Mouse (Mus musculus) G1E (cell line): ENCODE data around the gene Nelfb. TPM values are rescaled to one million over a fixed set of nuclear protein-coding genes. Genes with fewer than 3 reads are reported as not detected.

Source experiments
- ATAC-seq: 2 replicates; pipeline ENCODE4 v1.8.0; 2016; ENCODE audit warnings: mild to moderate bottlenecking; ENCODE audit not compliant: insufficient number of reproducible peaks, poor library complexity, low FRiP score, severe bottlenecking; ENCODE audit errors: extremely low read depth
- DNase-seq: peaks from one replicate; pipeline ENCODE4 v3.0.0; 2012; ENCODE audit warnings: low spot score
- H3K27me3 ChIP-seq: 2 replicates; pipeline ENCODE4 v1.6.1; 2012; ENCODE audit warnings: mild to moderate bottlenecking, low read length, inconsistent platforms; ENCODE audit not compliant: insufficient read depth
- H3K36me3 ChIP-seq: replicated peaks from 2 replicates; pipeline ENCODE3; 2012; ENCODE audit warnings: mild to moderate bottlenecking, inconsistent platforms
- H3K4me1 ChIP-seq: 2 replicates; pipeline ENCODE4 v1.6.1; 2012; ENCODE audit warnings: low read depth, low read length, inconsistent platforms, mixed read lengths; ENCODE audit not compliant: insufficient read depth
- H3K4me3 ChIP-seq: 2 replicates; pipeline ENCODE4 v1.5.1; 2012; ENCODE audit warnings: low read depth, mild to moderate bottlenecking, inconsistent platforms, low read length, moderate library complexity, mixed read lengths
- H3K9me3 ChIP-seq: replicated peaks from 2 replicates; pipeline ENCODE4 v1.6.1; 2012; ENCODE audit warnings: inconsistent platforms
- CTCF ChIP-seq: IDR thresholded peaks from 2 replicates; pipeline ENCODE4 v1.5.1; 2012; ENCODE audit warnings: low read depth, low read length, inconsistent platforms, mixed read lengths
- GATA1 ChIP-seq: IDR thresholded peaks from 2 replicates; pipeline ENCODE4 v1.6.1; 2012; ENCODE audit warnings: borderline replicate concordance, low read length, inconsistent platforms, mixed read lengths
- GATA2 ChIP-seq: IDR thresholded peaks from 2 replicates; pipeline ENCODE4 v1.6.1; 2012; ENCODE audit warnings: low read depth, low read length, inconsistent platforms, borderline replicate concordance
- POLR2AphosphoS5 ChIP-seq: IDR thresholded peaks from 2 replicates; pipeline ENCODE4 v1.6.1; 2012; ENCODE audit warnings: low read depth, low read length, inconsistent platforms; ENCODE audit not compliant: insufficient replicate concordance
- TAL1 ChIP-seq: conservative IDR thresholded peaks from 2 replicates; pipeline ENCODE4 v1.6.1; 2012; ENCODE audit warnings: low read depth, low read length, inconsistent platforms, mixed read lengths
- polyA plus RNA-seq: library from polyadenylated mRNA; stranded (reverse); fragments of >175 nt; gene quantifications from 2 replicates; pipeline ENCODE4 v1.2.3, GENCODE M21; 2012
- total RNA-seq, 2 experiments: library from RNA; stranded (forward) in 1 of 2; stranded (reverse) in 1 of 2; fragments of 200-1000 nt in 1 of 2; fragments of >200 nt in 1 of 2; fragmentation: Nextera tagmentation in 1 of 2; gene quantifications; 2 replicates each; pipeline ENCODE4 v1.2.3; 2014 to 2017

Nelfb gene
- total and polyA plus RNA-seq, 3 experiments, result 26.9 to 80.7 (median 54.6) TPM

DNA sequence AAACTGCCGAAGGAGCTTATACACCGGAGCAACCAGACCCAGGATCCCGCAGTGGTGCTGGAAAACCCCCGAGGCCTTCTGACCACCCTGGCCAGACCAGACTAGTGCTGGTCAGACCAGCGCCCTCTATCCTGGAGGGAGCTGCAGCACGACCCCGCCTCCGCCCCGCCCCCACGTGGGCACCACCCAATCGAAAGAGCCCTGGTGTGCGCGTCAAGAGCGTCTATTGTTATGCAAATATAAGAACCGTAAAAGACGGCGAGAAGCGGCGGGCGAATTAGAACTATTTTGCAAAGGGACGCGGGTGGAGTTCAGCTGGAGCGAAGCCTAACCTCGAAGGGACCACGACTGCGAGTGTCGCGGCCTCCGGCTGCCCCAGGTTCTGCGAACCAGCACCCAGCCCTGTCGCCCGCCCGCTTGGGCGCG is 30.8 kb downstream of the Nelfb start, which contains the start of gene Nrarp:
Gene Nrarp, plus strand, starts transcription at position 281 of the 426 bp plus-strand sequence.
- Histone ChIP-seq H3K36me3 (no peaks in the 10 kb centered on the region), H3K9me3 (peaks cover 12% of the 10 kb centered on the region), H3K4me3 (peak within 1 kb of the TSS; percentile 51), H3K4me1 (peaks cover 15% of the 10 kb centered on the region), H3K27me3 (peaks cover 95% of the 10 kb centered on the region)
- ATAC-seq, result no peak
- no peak for DNase-seq
- TF ChIP-seq TAL1 (no peak), CTCF (no peak), GATA1 (no peak), POLR2AphosphoS5 (no peak), GATA2 (no peak)

- peaks cover 90% of the 10 kb centered on the region for H3K27me3 ChIP-seq
- no peak for TF ChIP-seq TAL1
- no peak for TF ChIP-seq GATA2
- TF ChIP-seq POLR2AphosphoS5, result no peak
- TF ChIP-seq GATA1, result no peak
- TF ChIP-seq CTCF, result no peak
- H3K9me3 ChIP-seq, result peaks cover 12% of the 10 kb centered on the region
- ATAC-seq (no peak), DNase-seq (no peak)
- peaks cover 19% of the 10 kb centered on the region for H3K4me1 ChIP-seq
- no peak overlapping the region for H3K4me3 ChIP-seq
- no peaks in the 10 kb centered on the region for H3K36me3 ChIP-seq
Measured at GRCm38 (mm10) chr2:25179566-25180217, 31.6 kb downstream of the Nelfb start.

DNA sequence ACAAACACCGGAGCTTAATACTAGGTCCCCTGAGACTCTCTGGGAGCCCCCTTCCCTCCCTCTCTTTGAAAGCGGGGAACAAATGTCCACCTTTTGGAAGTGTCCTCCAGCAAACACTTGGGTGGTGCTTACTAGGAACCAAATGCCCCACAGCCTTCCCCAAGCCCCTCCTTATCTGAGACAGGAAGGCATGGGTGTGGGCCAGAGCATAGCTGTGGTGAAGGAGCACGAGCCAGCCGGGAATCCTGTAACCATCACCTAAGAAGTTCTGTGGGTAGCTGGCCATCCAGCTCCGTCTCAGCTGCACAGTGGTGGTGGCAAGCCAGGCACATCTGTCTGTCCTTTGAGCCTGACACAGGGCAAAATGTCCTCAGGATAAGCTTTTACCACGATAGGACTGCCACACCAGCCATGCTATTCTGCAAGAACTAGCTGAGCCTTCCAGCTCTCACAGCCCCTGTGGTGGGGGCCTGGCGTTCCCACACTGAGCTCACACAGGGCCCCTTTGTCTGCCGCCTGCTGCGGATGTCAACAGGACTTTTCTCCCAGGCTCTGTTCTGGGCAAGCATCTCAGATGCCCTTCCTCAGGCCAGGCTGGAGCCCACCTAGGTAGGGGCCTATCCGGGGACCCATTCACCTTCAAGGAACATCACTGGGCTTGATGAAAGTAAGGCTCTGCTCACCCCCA is 32.9 kb downstream of the Nelfb start:
- Histone ChIP-seq H3K36me3 (no peaks in the 10 kb centered on the region), H3K4me3 (no peak overlapping the region), H3K9me3 (peaks cover 12% of the 10 kb centered on the region), H3K27me3 (peaks cover 86% of the 10 kb centered on the region), H3K4me1 (peaks cover 26% of the 10 kb centered on the region)
- TF ChIP-seq GATA2 (no peak), CTCF (no peak), POLR2AphosphoS5 (no peak), TAL1 (no peak), GATA1 (no peak)
- no peak for ATAC-seq
- no peak for DNase-seq

DNA sequence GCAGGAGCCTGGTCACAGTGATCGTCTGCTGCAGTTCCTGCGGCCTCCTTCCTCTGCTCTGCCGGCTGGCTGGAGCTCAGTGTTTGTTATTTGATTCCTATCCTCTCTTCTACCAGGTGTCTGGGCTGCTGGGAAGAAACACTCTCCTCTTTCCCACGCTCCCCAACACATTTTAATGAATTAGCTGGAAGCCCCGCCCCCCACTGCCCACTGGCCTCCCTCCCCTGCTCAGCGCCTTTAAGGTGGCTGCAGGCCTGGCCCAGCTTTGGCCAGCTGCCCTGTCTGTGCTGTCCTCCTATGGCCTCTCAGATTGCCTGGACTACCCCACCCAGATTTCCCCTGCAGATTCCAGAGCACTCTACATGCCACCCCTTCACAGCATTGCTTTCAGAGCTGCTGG is 33.6 kb downstream of the Nelfb start:
- no peak overlapping the region for H3K4me3 ChIP-seq
- peaks cover 33% of the 10 kb centered on the region for H3K4me1 ChIP-seq
- no peak for DNase-seq
- peaks cover 12% of the 10 kb centered on the region for H3K9me3 ChIP-seq
- no peak for ATAC-seq
- H3K36me3 ChIP-seq, result no peaks in the 10 kb centered on the region
- TF ChIP-seq TAL1 (no peak), GATA2 (no peak), GATA1 (no peak), CTCF (no peak), POLR2AphosphoS5 (no peak)
- H3K27me3 ChIP-seq, result peaks cover 87% of the 10 kb centered on the region

- ATAC-seq (no peak), DNase-seq (no peak)
- H3K9me3 ChIP-seq, result peaks cover 12% of the 10 kb centered on the region
- peaks cover 37% of the 10 kb centered on the region for H3K4me1 ChIP-seq
- no peak overlapping the region for H3K4me3 ChIP-seq
- peaks cover 86% of the 10 kb centered on the region for H3K27me3 ChIP-seq
- no peaks in the 10 kb centered on the region for H3K36me3 ChIP-seq
- TF ChIP-seq GATA1 (no peak), POLR2AphosphoS5 (no peak), GATA2 (no peak), CTCF (no peak), TAL1 (no peak)
Measured at GRCm38 (mm10) chr2:25177076-25177475, 34.2 kb downstream of the Nelfb start.

- H3K27me3 ChIP-seq, result peaks cover 81% of the 10 kb centered on the region
- no peak overlapping the region for H3K4me3 ChIP-seq
- H3K9me3 ChIP-seq, result peaks cover 12% of the 10 kb centered on the region
- TF ChIP-seq CTCF, result no peak
- TF ChIP-seq TAL1, result no peak
- no peak for TF ChIP-seq GATA2
- no peak for TF ChIP-seq POLR2AphosphoS5
- no peak for TF ChIP-seq GATA1
- DNase-seq, result no peak
- H3K36me3 ChIP-seq, result no peaks in the 10 kb centered on the region
- no peak for ATAC-seq
- H3K4me1 ChIP-seq, result peaks cover 42% of the 10 kb centered on the region
Measured at GRCm38 (mm10) chr2:25176573-25176972, 34.7 kb downstream of the Nelfb start.
